Mouse (Mus musculus) forebrain, embryonic 11.5 days (tissue): ENCODE measurements around the gene Iyd. TPM values are rescaled to one million over a fixed set of nuclear protein-coding genes. Genes with fewer than 3 reads are reported as not detected.

ENCODE experiments used
- ATAC-seq: fragments of 200-750 bp; cut with Nextera tagmentation; replicated peaks from 2 replicates; pipeline ENCODE4 v1.8.0; 2017; ENCODE audit warnings: moderate TSS enrichment; ENCODE audit not compliant: low FRiP score
- DNase-seq: peaks from one replicate; pipeline ENCODE4 v3.0.0-alpha.2; 2017; ENCODE audit warnings: low spot score
- H3K27ac ChIP-seq: fragments of 300-500 bp; sonication (generic); 2 replicates; pipeline ENCODE4 v1.5.1; 2014; ENCODE audit warnings: low read depth, low read length
- H3K27me3 ChIP-seq: fragments of 300-500 bp; sonication (generic); 2 replicates; pipeline ENCODE4 v1.6.1; 2014; ENCODE audit warnings: mild to moderate bottlenecking, low read length, mixed read lengths; ENCODE audit not compliant: control insufficient read depth, insufficient read depth
- H3K36me3 ChIP-seq: fragments of 300-500 bp; sonication (generic); 2 replicates; pipeline ENCODE4 v1.6.1; 2014; ENCODE audit warnings: mild to moderate bottlenecking, low read length, moderate library complexity, mixed read lengths; ENCODE audit not compliant: control insufficient read depth, insufficient read depth
- H3K4me1 ChIP-seq: fragments of 300-500 bp; sonication (generic); replicated peaks from 2 replicates; pipeline ENCODE4 v1.6.1; 2014; ENCODE audit warnings: low read length, mixed read lengths; ENCODE audit not compliant: control insufficient read depth, insufficient read depth
- H3K4me2 ChIP-seq: fragments of 300-500 bp; sonication (generic); 2 replicates; pipeline ENCODE4 v1.6.1; 2014; ENCODE audit warnings: low read depth, mild to moderate bottlenecking, low read length, moderate library complexity, mixed read lengths; ENCODE audit not compliant: severe bottlenecking
- H3K4me3 ChIP-seq: fragments of 300-500 bp; sonication (generic); 2 replicates; pipeline ENCODE4 v1.5.1; 2014; ENCODE audit warnings: low read depth, low read length
- H3K9ac ChIP-seq: fragments of 300-500 bp; sonication (generic); 2 replicates; pipeline ENCODE4 v1.6.1; 2014; ENCODE audit warnings: low read length
- H3K9me3 ChIP-seq: fragments of 300-500 bp; sonication (generic); 2 replicates; pipeline ENCODE4 v1.6.1; 2016; ENCODE audit warnings: low read length, mixed read lengths; ENCODE audit not compliant: control insufficient read depth
- WGBS: fragments of 180-500 bp; shearing (Covaris S2); extraction: QIAGEN DNeasy Blood & Tissue Kit; methylation state at CpG from one replicate; pipeline ENCODE4 v1.1.7; 2014; 5-methylcytosine and 5-hydroxymethylcytosine counted together
- polyA plus RNA-seq: library from polyadenylated mRNA; unstranded; fragments of >200 nt; fragmentation: Nextera tagmentation; extraction: Ambion mirVana; gene quantifications from 2 replicates; pipeline ENCODE4 v1.2.1, GENCODE M21; 2014

Iyd gene
- polyA plus RNA-seq, 1 experiment from 2014 or later, result not detected

- no peak for DNase-seq
- no peak overlapping the region for H3K27ac ChIP-seq
- H3K4me1 ChIP-seq, result no peaks in the 10 kb centered on the region
- no peaks in the 10 kb centered on the region for H3K27me3 ChIP-seq
- no peaks in the 10 kb centered on the region for H3K36me3 ChIP-seq
- H3K9me3 ChIP-seq, result no peaks in the 10 kb centered on the region
- H3K9ac ChIP-seq, result no peak overlapping the region
- no peak for ATAC-seq
- WGBS, result 89% methylated on average over 3 of the region's 3 CpGs
- no peak overlapping the region for H3K4me2 ChIP-seq
- H3K4me3 ChIP-seq, result no peak overlapping the region
Observed at GRCm38 (mm10) chr10:3511401-3511800, 28.6 kb upstream of the Iyd start.

- WGBS, result 74% methylated on average over 8 of the region's 8 CpGs
- no peak overlapping the region for H3K9ac ChIP-seq
- H3K4me1 ChIP-seq, result no peaks in the 10 kb centered on the region
- no peak for ATAC-seq
- DNase-seq, result no peak
- H3K27me3 ChIP-seq, result no peaks in the 10 kb centered on the region
- H3K36me3 ChIP-seq, result no peaks in the 10 kb centered on the region
- H3K27ac ChIP-seq, result no peak overlapping the region
- H3K4me3 ChIP-seq, result no peak overlapping the region
- H3K9me3 ChIP-seq, result no peaks in the 10 kb centered on the region
- no peak overlapping the region for H3K4me2 ChIP-seq
Observed at GRCm38 (mm10) chr10:3512620-3513305, 27.3 kb upstream of the Iyd start.

GRCm38 (mm10) chr10:3513947-3514346 is 26.1 kb upstream of the Iyd start:
- no peak for DNase-seq
- WGBS, result 75% methylated on average over 6 of the region's 6 CpGs
- no peak for ATAC-seq
- H3K27me3 ChIP-seq, result no peaks in the 10 kb centered on the region
- no peaks in the 10 kb centered on the region for H3K9me3 ChIP-seq
- H3K4me2 ChIP-seq, result no peak overlapping the region
- no peak overlapping the region for H3K27ac ChIP-seq
- H3K9ac ChIP-seq, result no peak overlapping the region
- no peaks in the 10 kb centered on the region for H3K36me3 ChIP-seq
- no peak overlapping the region for H3K4me3 ChIP-seq
- no peaks in the 10 kb centered on the region for H3K4me1 ChIP-seq

GRCm38 (mm10) chr10:3514634-3515033 is 25.4 kb upstream of the Iyd start:
- Histone ChIP-seq H3K27ac (no peak overlapping the region), H3K4me3 (no peak overlapping the region), H3K27me3 (no peaks in the 10 kb centered on the region), H3K4me1 (no peaks in the 10 kb centered on the region), H3K9ac (no peak overlapping the region), H3K4me2 (no peak overlapping the region), H3K9me3 (no peaks in the 10 kb centered on the region), H3K36me3 (no peaks in the 10 kb centered on the region)
- ATAC-seq (no peak), DNase-seq (no peak)
- 82% methylated on average over 1 of the region's 1 CpGs for WGBS

GRCm38 (mm10) chr10:3516442-3516841 is 23.6 kb upstream of the Iyd start:
- Histone ChIP-seq H3K9ac (no peak overlapping the region), H3K4me2 (no peak overlapping the region), H3K9me3 (no peaks in the 10 kb centered on the region), H3K36me3 (no peaks in the 10 kb centered on the region), H3K27ac (no peak overlapping the region), H3K4me1 (no peaks in the 10 kb centered on the region), H3K27me3 (no peaks in the 10 kb centered on the region), H3K4me3 (no peak overlapping the region)
- no peak for DNase-seq
- no peak for ATAC-seq
- 84% methylated on average over 6 of the region's 6 CpGs for WGBS

- Histone ChIP-seq H3K9me3 (no peaks in the 10 kb centered on the region), H3K4me1 (no peaks in the 10 kb centered on the region), H3K4me3 (no peak overlapping the region), H3K4me2 (no peak overlapping the region), H3K27ac (no peak overlapping the region), H3K36me3 (no peaks in the 10 kb centered on the region), H3K9ac (no peak overlapping the region), H3K27me3 (no peaks in the 10 kb centered on the region)
- 93% methylated on average over 6 of the region's 6 CpGs for WGBS
- DNase-seq, result no peak
- no peak for ATAC-seq
Observed at GRCm38 (mm10) chr10:3523044-3523793, 16.8 kb upstream of the Iyd start.

GRCm38 (mm10) chr10:3524513-3524912 is 15.5 kb upstream of the Iyd start:
- Histone ChIP-seq H3K4me1 (no peaks in the 10 kb centered on the region), H3K9ac (no peak overlapping the region), H3K27me3 (no peaks in the 10 kb centered on the region), H3K36me3 (no peaks in the 10 kb centered on the region), H3K4me3 (no peak overlapping the region), H3K4me2 (no peak overlapping the region), H3K9me3 (no peaks in the 10 kb centered on the region), H3K27ac (no peak overlapping the region)
- 64% methylated on average over 3 of the region's 3 CpGs for WGBS
- DNase-seq (no peak), ATAC-seq (no peak)

- no peak overlapping the region for H3K27ac ChIP-seq
- no peak overlapping the region for H3K4me2 ChIP-seq
- no peak for DNase-seq
- no peaks in the 10 kb centered on the region for H3K9me3 ChIP-seq
- H3K36me3 ChIP-seq, result no peaks in the 10 kb centered on the region
- ATAC-seq, result no peak
- WGBS, result 44% methylated on average over 2 of the region's 2 CpGs
- no peak overlapping the region for H3K4me3 ChIP-seq
- H3K9ac ChIP-seq, result no peak overlapping the region
- no peaks in the 10 kb centered on the region for H3K4me1 ChIP-seq
- no peaks in the 10 kb centered on the region for H3K27me3 ChIP-seq
Observed at GRCm38 (mm10) chr10:3525420-3526019, 14.5 kb upstream of the Iyd start.
